Mouse (Mus musculus): ENCODE measurements at regions not wholly inside any gene's neighbourhood (a gene's known extent, or its start where the extent isn't known, plus 50 kb on each side); places are given as distances from the start of the nearest gene placed in this dataset.

DNA sequence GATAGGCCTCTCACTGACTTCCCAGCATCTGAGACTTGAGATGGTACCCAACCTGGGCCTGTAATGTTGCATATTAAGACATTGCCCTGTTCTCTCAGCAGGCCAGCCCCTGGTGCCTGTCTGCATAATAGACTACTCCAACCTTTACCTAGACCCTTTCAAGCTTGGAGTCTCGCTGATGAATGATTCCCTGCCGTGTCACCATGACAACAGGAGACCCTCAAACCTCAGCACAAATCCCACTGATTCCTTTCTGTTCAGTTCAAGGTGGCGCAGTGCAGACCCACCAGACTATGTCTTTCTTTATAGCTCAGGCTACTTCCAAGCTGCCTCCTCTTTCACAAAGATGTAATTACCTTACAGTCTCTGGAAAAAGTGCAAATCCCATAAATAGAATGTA, 172.0 kb downstream of the Dcdc2c start:
- no peak for ATAC-seq (ENCODE audit: low TSS enrichment)

DNA sequence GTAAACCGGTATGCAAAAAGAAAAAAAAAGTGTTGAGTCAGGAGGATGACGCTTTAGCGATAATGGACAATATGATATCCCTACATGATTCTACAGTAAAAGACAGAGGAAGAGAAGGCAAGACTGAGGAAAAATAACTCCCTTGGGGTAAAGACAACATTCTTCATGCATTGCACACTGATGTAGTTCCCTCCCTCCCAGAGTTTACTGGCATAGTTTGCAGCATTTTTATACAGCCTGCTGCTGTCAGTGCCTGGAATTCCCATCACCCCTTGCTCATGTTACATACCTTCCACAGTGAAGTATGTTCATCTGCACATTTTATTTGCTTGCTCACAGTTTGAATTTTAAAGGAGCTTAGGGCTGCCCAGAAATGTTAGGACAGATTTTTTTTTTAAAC, 174.2 kb downstream of the Dcdc2c start:
- ATAC-seq (ENCODE audit: low TSS enrichment) = no peak

DNA sequence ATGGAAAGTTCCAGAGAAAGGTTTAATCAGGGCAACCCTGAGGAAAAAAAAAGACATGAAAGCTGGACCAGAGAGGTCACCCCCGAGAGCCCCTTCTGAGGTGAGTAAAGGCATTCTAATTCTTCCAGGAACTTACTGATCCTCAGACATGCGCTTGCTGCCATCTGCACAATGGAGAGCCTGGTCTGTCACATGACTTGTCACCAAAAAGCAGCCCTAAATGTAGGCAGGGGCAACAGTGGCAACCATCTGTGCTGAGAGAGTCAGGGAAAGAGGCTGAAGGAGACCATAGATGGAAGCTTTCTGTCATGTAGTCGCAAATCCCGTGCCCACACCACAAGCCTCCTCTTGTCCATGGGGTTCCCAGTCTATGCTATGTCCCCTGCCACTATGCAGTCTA, 174.8 kb downstream of the Dcdc2c start:
- ATAC-seq (ENCODE audit: low TSS enrichment) = no peak

DNA sequence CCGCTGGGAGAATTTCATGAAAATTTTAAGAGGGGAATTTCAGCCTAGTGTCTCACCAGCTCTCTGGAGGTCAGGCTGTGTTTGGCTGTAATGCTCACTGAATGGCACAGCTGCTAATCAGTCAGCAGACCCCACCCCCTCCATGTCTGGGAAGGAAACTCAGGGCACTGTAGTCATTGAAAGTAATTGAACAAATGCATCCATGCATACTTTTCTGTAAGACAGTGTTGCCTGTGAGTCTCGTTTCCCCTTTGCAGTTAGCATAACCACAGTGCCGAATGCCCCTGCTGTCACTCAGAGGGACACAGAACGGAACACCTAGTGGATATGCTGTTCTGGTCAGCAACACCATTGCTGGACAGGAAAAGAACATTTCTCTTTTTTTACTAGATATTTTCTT, 175.4 kb downstream of the Dcdc2c start:
- ATAC-seq (ENCODE audit: low TSS enrichment) = no peak

DNA sequence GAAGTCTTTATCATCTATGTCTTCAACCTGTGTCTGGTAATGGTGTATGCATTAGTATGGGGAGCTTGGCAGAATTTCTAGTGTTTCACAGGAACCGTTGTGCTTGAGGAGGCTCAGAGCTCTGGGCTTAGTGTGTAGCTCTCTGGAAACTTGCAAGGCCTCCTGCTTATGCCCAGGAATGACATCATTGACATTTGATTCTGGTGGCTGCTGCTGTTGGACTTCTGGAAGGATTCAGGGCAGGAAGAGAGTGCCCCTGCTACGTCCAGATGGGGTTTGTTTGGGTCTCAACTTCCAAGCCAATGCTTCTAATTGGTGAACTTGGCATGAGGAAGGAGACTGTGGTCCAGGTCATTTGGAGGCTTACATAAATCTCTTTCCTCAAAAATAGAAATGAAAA, 186.9 kb downstream of the Dcdc2c start:
- no peak for ATAC-seq (ENCODE audit: low TSS enrichment)

DNA sequence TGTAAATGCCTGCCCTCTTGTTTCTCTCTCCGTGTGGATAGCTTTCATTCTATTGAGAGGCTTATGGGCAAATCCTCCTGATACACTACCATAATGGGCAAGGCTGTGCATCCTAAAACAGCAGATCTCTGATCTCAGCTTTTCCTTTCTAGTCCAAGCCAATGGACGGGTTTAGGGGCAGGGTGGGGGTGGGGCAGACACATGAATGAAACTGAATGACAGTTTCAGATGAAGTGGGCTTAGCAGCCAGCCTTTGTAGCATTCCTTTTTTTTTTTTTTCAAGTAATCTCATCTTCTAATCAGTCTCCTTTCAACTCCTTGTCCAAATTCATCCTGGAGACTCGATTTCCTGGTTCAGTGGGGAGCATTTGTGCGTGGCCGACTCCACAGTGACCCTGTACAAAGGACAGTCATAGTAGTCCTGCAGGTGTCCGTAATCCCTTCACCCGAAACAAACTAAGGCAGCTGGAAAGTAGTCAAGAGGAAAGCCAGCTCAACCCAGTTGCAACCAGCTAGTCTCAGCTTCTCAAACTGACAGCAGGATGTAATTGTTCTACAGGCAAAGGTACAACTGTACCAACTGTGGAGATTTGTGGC, 193.4 kb downstream of the Dcdc2c start:
- ATAC-seq (ENCODE audit: low TSS enrichment) = no peak

DNA sequence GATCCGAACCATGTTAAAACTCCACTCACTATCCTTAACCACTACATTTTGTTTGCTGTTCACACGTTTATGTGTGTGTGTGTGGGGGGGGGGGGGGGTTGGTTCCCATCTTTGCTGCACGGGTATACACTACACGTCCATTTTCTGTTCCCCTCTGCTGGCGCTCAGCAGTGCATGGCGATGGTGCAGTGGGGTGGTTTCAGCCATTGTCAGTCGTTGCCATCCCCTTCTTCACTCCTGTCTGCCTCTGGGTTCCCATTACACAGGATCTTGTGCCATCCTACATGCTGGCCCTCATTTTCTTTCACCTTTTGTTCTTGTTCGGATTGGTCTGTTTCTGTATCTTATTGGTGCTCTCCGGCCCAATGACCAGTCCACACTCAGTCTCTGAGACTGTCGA, 194.4 kb downstream of the Dcdc2c start:
- ATAC-seq (ENCODE audit: low TSS enrichment) = no peak

DNA sequence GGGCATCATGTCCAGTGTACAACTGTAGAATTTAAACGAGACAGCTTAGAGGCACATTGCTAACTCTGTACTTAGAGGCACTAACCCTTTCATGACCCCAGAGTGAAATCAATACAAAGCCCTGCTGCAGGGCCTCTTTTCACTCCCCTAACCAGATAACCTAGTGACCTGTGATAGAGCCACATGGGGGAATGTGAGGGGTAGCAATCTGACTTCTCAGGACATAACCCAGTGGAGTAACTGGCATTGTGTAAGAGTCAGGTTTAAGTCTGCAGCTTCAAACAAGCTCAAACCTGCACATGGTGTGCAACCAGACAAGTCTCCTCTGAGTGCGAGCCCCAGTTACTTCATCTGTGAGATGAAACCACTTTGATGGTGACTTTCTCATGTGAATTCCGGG, 199.1 kb downstream of the Dcdc2c start:
- ATAC-seq (ENCODE audit: low TSS enrichment) = no peak

DNA sequence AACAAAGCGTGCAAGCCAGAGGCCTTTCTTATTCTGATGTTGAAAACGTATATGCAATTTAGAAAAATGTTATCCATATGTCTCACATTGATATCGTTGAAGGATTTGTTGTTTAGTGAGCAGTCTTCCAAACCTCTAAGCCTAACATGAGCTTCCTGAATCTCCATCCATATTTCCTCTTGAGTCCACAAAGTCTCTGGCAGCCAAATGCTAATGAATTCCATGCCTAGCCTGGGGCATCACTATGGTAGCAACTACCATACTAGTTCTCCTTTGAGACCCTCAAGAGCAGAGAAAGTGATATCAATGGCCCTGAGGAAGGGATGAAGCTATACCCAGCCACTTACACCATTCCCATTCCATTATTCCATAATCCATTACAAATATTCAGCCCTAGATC, 199.6 kb downstream of the Dcdc2c start:
- no peak for ATAC-seq (ENCODE audit: low TSS enrichment)

DNA sequence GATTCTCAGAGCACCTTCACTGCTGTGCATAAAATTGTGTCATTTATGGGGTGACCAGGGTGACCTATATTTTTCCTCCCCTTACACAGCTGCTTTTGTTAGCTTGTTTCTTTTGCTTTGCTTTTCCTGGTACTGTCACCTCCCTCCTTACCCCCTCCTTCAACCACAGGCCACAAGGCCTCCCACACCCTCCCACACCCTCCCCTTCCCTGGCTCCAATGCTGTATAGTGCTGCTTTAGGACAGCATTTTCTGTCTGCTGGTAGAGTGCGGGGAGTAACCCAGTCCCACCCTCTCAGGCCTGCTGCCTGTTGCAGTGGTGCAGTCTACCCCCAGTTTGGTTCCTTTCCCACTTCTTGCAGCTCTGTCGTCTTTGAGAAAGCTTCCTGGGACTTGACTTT, 209.5 kb downstream of the Dcdc2c start:
- ATAC-seq (ENCODE audit: low TSS enrichment) = no peak

DNA sequence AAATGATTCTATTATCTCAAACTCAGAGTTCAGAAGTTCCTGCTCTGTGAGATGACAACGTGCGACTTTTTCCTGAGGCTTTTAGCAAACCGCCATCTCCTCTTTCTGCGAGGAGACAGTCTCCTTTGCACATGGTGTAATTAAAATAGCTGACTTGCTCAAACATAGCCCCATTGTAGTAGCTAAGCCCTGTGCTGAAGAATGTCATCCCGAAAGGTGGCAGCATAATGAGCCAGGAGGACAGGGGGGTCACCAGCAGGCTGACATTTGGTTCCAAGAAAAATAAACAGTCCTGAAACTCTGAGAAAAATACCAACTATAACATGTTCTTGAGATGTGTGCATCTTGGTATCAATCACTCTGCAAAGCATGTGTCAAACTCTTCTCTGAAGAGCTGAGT, 219.6 kb downstream of the Dcdc2c start:
- ATAC-seq (ENCODE audit: low TSS enrichment) = no peak

DNA sequence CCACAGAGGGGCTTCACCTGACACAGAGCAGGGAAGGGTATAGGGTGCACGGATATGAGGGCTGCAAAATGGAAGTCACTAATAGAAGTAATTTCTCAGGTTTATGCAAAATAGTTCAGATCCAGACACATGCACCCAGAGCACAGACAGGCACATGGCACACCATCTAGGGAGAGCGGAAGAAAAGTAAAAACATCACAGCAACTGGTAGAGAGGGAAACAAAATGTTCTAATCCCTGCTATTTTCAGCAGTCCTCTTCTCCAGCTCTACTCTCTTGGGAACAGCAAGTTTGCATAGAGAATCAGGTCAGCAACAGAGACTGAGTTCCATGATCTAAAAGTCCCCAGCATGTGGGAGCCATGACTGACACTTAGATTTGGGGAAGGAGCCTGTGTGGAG, 220.4 kb downstream of the Dcdc2c start:
- ATAC-seq (ENCODE audit: low TSS enrichment) = peak; percentile 97

DNA sequence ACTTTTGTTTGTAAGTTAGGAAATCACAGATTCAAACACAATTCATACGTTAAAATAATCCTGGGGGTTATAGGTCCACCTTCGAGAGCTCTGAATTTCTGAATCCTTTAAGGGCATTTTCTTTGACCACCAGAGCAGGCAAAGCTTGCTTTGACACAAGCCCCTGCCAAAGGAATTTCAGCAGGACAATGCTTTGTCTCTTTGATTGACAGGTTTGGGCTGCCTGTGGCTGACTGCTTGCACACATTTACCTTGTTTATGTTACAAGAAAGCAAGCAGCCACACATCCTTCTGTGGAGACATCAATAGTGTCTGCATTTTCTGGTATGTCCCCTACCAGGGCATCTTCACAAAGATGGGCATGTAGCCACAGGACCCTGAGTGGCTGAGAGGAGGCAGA, 228.5 kb downstream of the Dcdc2c start:
- ATAC-seq (ENCODE audit: low TSS enrichment) = no peak

DNA sequence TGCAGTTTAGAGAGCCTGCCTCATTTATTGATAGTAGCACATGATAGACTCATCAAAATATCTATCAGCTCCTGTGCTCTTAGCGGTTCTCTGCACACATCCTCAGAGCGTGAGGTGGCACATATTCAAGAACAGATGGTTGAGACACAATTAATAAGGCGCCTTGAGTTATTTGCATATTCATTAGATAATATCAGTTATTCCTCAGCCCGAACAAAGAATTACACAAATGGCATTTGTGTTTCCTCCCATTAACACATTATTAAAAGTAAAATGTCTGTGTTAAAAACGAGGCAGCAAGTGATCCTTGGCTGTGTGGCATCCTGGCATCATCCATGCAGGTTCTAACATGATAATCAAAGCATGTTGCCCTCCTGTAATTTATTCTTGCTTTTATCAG, 243.0 kb downstream of the Dcdc2c start:
- ATAC-seq (ENCODE audit: low TSS enrichment) = no peak

DNA sequence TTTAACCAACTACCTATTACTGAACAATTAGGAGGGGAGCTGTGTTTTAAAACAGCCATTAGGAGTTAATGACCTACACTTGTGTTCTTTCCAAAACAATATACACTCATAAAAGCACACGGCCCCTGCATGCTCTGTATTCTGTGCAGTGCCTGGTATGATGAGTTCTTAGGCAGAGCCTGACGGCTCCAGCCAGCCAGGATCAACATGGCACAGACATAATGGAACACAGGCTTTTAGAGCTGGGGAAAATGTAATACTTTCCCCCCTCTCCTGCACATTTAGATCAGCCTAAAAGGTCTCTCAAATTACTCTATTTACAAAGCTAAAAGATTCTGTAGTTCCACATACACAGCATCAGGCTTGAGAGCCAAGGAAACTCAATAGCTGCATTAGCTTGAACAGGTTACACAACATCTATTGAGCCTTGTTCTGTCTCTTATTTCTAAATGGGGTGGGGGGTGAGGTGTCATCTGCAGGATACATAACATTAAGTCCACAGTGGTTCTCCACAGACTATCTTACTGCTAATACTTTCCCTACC, 250.1 kb downstream of the Dcdc2c start:
- no peak for ATAC-seq (ENCODE audit: low TSS enrichment)

DNA sequence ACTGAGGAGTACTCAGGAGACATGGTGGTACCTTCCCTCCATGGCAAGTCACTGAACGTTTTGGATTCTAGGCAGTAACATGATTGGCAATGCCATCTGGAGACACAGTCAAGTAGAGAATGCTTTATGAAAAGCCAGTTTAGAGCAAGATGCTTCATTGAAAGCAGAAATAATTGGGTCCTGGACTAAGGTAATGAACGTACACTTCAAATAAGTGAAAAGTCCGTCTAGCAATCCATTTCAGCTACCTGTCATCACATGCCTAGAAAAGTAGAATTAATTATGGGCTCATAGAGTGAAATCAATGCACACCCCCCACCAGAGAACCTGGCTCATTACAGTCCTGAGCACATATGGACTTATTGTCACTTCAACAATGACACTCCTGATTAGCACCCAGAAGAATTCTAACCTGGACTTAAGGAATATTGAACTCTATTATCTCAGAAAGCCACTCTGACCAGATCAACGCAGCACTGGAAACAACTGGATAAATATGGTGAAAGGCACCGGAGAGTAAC, 263.8 kb downstream of the Dcdc2c start:
- ATAC-seq (ENCODE audit: low TSS enrichment) = no peak

DNA sequence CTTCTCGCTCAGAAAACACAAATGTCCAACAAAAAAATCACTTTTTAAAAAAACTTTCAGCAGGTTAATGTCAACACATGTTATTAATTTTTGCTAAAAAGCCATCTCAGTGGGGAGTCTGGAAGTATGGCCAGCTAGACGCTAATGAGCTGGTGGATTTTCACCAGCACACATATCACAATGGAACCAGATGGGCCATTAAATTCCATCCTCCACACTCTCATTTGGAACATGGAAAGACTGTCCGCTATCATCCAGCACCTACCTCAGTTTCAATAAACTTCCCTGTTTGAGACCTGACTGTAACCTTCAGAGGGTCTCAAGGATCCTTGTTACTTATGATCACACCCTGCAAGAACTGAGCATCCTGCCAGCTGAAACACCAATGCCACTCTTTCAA, 296.7 kb downstream of the Dcdc2c start:
- ATAC-seq (ENCODE audit: low TSS enrichment) = no peak

DNA sequence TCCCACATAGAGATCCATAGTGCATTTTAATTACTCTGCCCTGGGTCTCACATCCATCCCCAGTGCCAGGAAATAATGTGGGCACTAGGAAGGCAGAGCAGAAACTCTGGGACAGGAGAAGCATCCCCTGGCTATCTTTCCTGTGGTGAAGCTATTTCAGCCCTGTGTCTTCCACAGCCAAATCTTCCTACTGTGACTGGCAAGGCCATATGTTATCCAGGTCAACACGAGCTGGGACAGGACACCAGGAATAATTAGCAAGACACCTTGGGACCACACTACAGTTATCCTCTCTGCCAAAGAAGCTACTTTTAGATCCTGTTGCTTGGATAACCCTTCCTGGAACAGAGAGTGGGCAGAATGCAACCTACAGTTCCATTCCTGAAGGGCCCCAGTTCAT, 301.7 kb downstream of the Dcdc2c start:
- no peak for ATAC-seq (ENCODE audit: low TSS enrichment)

DNA sequence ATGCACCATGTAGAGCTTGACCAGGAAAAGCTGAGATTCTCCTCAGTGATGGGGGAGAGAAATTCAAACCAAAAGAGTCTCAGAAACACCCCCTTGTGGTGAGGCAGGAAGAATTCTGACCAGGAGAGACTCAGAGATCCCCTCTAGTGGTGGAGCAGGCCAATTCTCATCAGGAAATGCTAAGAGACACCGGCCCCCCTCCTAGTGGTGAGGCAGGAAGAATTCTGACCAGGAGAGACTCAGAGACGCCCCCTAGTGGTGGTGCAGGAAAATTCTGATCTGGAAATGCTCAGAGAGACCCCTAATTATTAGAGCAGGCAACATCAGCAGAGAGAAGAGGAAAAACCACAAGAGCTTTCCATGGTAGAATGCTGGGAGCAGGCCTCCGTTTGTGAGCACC, 303.4 kb downstream of the Dcdc2c start:
- ATAC-seq (ENCODE audit: low TSS enrichment) = peak; percentile 93

DNA sequence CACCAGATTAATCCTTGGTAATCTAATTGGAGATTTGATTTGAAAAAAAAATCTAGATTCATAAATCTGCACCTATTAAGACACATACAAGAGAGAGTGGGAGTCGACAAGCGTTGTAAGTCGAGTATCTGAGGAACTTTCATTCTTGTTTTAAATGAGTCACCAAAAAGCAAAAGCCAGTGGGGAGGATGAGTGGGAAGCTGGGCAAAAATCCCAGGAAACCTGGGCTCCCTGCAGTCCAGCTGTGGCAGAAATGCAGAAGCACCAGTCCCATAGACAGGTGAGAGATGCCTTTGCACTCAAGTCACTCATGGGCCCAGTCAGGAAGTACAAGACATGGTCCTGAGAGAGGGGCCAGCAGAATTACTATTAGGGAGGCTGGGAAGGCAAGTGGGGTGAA, 303.9 kb downstream of the Dcdc2c start:
- ATAC-seq (ENCODE audit: low TSS enrichment) = peak; percentile 82

DNA sequence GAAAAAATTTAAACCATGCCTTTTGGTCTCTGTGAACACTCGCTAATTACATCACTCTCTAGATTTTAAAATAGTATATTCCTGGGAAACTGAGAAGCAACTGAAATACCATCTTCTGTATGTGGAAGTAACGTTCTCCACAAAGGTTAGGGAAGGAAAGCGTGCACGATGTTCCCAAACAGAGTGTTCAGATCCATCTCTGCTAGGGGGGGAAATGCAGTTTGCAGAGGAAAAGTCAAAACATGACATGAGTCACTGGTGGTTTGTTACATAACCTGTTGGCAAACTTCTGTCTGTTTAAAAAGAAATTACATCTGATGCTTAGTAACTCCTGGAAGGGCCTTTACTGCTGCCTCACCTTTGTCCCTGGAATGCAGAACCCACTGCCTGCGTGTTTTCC, 314.2 kb downstream of the Dcdc2c start:
- ATAC-seq (ENCODE audit: low TSS enrichment) = peak; percentile 97

DNA sequence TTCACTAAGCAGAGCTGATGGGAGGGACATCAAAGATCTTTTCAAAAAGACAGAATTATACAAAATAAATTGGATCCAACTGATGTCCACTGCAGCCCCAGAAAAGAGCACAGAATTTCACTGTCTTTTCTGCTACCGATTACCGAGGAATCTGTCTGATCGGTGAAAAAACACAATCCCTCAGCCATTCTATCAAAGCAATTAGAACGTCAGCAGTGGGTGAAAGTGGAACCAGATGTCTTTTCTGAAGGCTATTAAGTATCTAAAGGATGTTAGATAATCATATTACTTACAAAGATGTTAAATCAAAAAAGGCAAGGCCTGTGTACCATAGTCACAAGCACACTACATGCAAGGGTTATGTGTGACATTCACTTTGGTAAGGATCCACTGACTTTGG, 315.2 kb downstream of the Dcdc2c start:
- no peak for ATAC-seq (ENCODE audit: low TSS enrichment)

DNA sequence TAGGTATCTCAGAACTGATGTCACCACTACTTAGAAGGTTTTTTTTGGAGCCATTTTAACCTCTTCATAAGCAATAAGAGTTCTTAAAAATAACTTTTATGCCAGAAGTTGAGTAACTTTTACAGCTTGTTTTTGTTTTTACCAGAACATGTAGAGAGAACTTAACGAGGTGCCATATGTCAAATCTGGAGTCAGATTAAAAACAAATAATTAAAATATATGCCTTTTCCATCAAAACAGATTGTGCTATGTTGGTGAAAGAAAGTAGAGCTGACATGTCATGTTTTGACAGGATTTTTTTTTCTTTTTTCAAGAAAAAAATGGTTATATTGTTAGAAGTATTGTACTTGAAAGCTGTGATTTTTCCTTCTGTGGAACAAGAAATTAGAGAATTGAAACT, 349.4 kb downstream of the Dcdc2c start:
- ATAC-seq (ENCODE audit: low TSS enrichment) = no peak

DNA sequence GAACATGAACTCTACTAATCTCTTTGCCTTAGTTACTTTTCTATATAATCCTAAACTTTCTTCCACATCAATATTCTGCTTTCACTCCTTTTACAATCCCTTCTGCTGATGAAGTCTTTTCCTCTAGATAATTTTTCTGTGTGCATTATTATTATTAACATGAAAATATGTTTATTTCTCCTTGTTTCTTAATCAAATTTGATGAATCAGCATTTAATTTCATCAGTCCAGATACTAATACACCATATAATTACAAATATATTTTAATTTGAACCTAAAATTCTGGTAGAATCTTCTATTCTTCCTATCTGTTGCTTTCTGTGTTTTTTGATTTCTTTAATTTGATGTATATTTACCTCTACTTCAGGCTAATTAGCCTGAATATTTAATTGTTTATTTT, 365.5 kb downstream of the Dcdc2c start:
- ATAC-seq (ENCODE audit: low TSS enrichment) = no peak

Data from frontal cortex, adult (tissue).